Comparison of ENCODE assay signal across 26 mouse cellular contexts in the genomic region with DNA sequence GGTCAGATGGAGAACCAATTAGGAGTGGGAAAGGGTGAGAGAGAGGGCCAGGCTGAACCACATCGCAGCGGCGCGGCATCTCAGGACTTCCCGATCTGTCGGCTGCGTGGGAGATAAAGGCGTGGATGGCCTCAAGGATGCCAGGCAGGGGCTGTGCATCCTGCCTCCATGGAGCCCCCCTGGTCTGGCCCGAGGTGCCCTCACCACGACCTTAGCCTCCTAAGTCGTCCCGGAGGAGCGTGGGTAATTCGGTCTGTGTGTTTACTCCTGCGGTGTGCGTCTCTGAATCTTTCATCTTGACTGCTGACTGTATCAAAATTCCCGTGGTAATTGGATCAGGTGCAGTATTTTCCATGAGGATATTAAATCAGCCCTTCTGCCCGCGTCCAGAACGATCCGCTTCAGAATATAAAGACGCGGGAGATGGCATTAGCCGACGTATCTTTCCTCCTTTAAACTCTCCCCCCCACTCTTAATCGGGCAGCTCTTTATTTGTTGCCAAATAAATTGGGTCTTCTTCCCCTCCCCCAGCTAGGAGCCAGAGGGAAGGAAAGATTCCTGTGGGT. TPM values are rescaled to one million over a fixed set of nuclear protein-coding genes. Genes with fewer than 3 reads are reported as not detected.
DNase-seq lines count a peak whose midpoint lies in the region; ATAC-seq and TF ChIP-seq lines count a peak whose summit lies in the region.
"Had no signal": no experiment of that assay in that cellular context is flagged by ENCODE, and none has a peak within 500 bp of the region (broad histone marks: within the 10 kb centered on the region; RNA-seq: fewer than 3 reads in every experiment).

No protein-coding gene starts in this region.

- H3K4me3 ChIP-seq in kidney, embryonic 15.5 days (replicated peaks): no peak overlapping the region
- H3K4me3 ChIP-seq in hindbrain, embryonic 14.5 days (replicated peaks; ENCODE audit: low read length): no peak overlapping the region
- no peak overlapping the region for H3K4me3 ChIP-seq in midbrain, embryonic 16.5 days (ENCODE audit: low read depth, low read length)
- H3K4me3 ChIP-seq: gastrocnemius, adult 2 months; heart, embryonic 10.5 days; intestine, embryonic 15.5 days; liver, embryonic 13.5 days; megakaryocyte, embryonic 14.5 days had no signal

- no peaks in the 10 kb centered on the region for H3K36me3 ChIP-seq in kidney, embryonic 15.5 days
- H3K36me3 ChIP-seq in hindbrain, embryonic 14.5 days (replicated peaks; ENCODE audit: control insufficient read depth, insufficient read depth): no peaks in the 10 kb centered on the region
- no peaks in the 10 kb centered on the region for H3K36me3 ChIP-seq in midbrain, embryonic 16.5 days (ENCODE audit: control insufficient read depth, insufficient read depth, low read length)
- H3K36me3 ChIP-seq: heart, embryonic 10.5 days; intestine, embryonic 15.5 days; liver, embryonic 13.5 days had no signal

- ATAC-seq in kidney, embryonic 15.5 days (replicated peaks; ENCODE audit: low FRiP score): no peak
- peak; percentile 21; the same call in 1 of the 2 replicates for ATAC-seq in hindbrain, embryonic 14.5 days (ENCODE audit: low FRiP score)
- no peak for ATAC-seq in midbrain, embryonic 16.5 days
- ATAC-seq: forebrain, postnatal 0 days; intestine, embryonic 15.5 days had no signal

- H3K9ac ChIP-seq in kidney, embryonic 15.5 days: no peak overlapping the region
- H3K9ac ChIP-seq in hindbrain, embryonic 14.5 days: no peak overlapping the region
- H3K9ac ChIP-seq in midbrain, embryonic 16.5 days (ENCODE audit: low read depth, low read length): 0 out of 2 replicates have a peak overlapping the region, but pooled peaks have one; percentile 15
- H3K9ac ChIP-seq: forebrain, postnatal 0 days; intestine, embryonic 15.5 days; liver, embryonic 13.5 days; lung, embryonic 14.5 days had no signal

- WGBS in kidney, embryonic 15.5 days: 52% methylated on average over 26 of the region's 26 CpGs
- WGBS in hindbrain, embryonic 14.5 days: 37% methylated on average over 26 of the region's 26 CpGs
- 33% methylated on average over 26 of the region's 26 CpGs for WGBS in midbrain, embryonic 16.5 days

- no peaks in the 10 kb centered on the region; the same call in 1 of the 2 replicates for H3K9me3 ChIP-seq in kidney, embryonic 15.5 days (replicated peaks)
- no peaks in the 10 kb centered on the region for H3K9me3 ChIP-seq in hindbrain, embryonic 14.5 days (ENCODE audit: control insufficient read depth, low read length)
- no peaks in the 10 kb centered on the region for H3K9me3 ChIP-seq in midbrain, embryonic 16.5 days (replicated peaks; ENCODE audit: control insufficient read depth, low read length, poor library complexity, severe bottlenecking)
- H3K9me3 ChIP-seq: heart, embryonic 10.5 days; intestine, embryonic 15.5 days; liver, embryonic 13.5 days had no signal

- peaks cover 8% of the 10 kb centered on the region; the same call in 1 of the 2 replicates for H3K4me1 ChIP-seq in kidney, embryonic 15.5 days
- peaks cover 12% of the 10 kb centered on the region; the same call in 1 of the 2 replicates for H3K4me1 ChIP-seq in hindbrain, embryonic 14.5 days (replicated peaks; ENCODE audit: control insufficient read depth, insufficient read depth, low read length)
- H3K4me1 ChIP-seq in midbrain, embryonic 16.5 days (ENCODE audit: control insufficient read depth, insufficient read depth, low read length): peaks cover 15% of the 10 kb centered on the region; the same call in 1 of the 2 replicates
- H3K4me1 ChIP-seq: intestine, embryonic 15.5 days; liver, embryonic 13.5 days; megakaryocyte, embryonic 14.5 days had no signal

- TF ChIP-seq POLR2A in brain, embryonic 14.5 days (IDR thresholded peaks at IDR 0.05; ENCODE audit: borderline replicate concordance, extremely low read depth, insufficient read depth, insufficient read length, poor library complexity, severe bottlenecking): no peak

- H3K27me3 ChIP-seq in kidney, embryonic 15.5 days: peaks cover 47% of the 10 kb centered on the region
- H3K27me3 ChIP-seq in hindbrain, embryonic 14.5 days (ENCODE audit: control insufficient read depth, insufficient read depth, low read length): no peaks in the 10 kb centered on the region
- no peaks in the 10 kb centered on the region for H3K27me3 ChIP-seq in midbrain, embryonic 16.5 days (ENCODE audit: control insufficient read depth, insufficient read depth, low read depth, low read length)

- TF ChIP-seq CTCF in brain, embryonic 14.5 days (IDR thresholded peaks at IDR 0.05; ENCODE audit: borderline replicate concordance, extremely low read depth, insufficient read depth, insufficient read length): no peak

- no peak overlapping the region for H3K27ac ChIP-seq in kidney, embryonic 15.5 days
- H3K27ac ChIP-seq in hindbrain, embryonic 14.5 days: no peak overlapping the region
- 0 out of 2 replicates have a peak overlapping the region, but pooled peaks have one; percentile 40 for H3K27ac ChIP-seq in midbrain, embryonic 16.5 days (ENCODE audit: low read length)
- H3K27ac ChIP-seq: gastrocnemius, adult 2 months; heart, embryonic 10.5 days; intestine, embryonic 15.5 days; liver, embryonic 13.5 days had no signal

- H3K4me2 ChIP-seq in kidney, embryonic 15.5 days: peak overlapping the region; percentile 24; the same call in 1 of the 2 replicates
- H3K4me2 ChIP-seq in hindbrain, embryonic 14.5 days (replicated peaks): peak overlapping the region; percentile 21; the same call in 1 of the 2 replicates
- peak overlapping the region; percentile 37 for H3K4me2 ChIP-seq in midbrain, embryonic 16.5 days (ENCODE audit: low read length)
- H3K4me2 ChIP-seq: intestine, embryonic 15.5 days; liver, embryonic 13.5 days; lung, embryonic 14.5 days had no signal

- DNase-seq in kidney, adult 8-10 months: no peak
- DNase-seq in brain, embryonic 14.5 days (ENCODE audit: low read depth): peak; percentile 60
- no peak for DNase-seq in hindbrain, embryonic 14.5 days (ENCODE audit: low spot score)
- DNase-seq in frontal cortex, postnatal 36 days (ENCODE audit: low spot score in 2 of 2): no peak
- DNase-seq in ovary, postnatal 14 days (ENCODE audit: low spot score): no peak
- no peak for DNase-seq in B cell, adult 2 months
- DNase-seq: adrenal gland, postnatal 36 days; cerebellum, adult 11 months; cerebellum, adult 9-11 months; forebrain, postnatal 0 days; gastrocnemius, adult 2 months; heart, postnatal 4 days; kidney, adult 9 months; kidney, postnatal 4 days; layer of hippocampus, adult 9-11 months; liver, embryonic 13.5 days; lung, embryonic 14.5 days; lung, postnatal 36 days; thymus, postnatal 36 days had no signal

RNA-seq across cellular contexts. Expression of a gene that starts 12.7 kb away (rescaled TPM):
- polyA plus RNA-seq in kidney, embryonic 15.5 days (2015; fragmentation: Nextera tagmentation; extraction: Ambion mirVana): 3.5 and 4.5 TPM in 2 replicates
- 5.8 and 12.0 TPM in 2 replicates for polyA plus RNA-seq in brain, embryonic 14.5 days (2012; rRNA removed)
- polyA plus RNA-seq in hindbrain, embryonic 14.5 days (2014; fragmentation: Nextera tagmentation; extraction: Ambion mirVana): 4.9 and 6.1 TPM in 2 replicates
- 3.9 and 4.0 TPM in 2 replicates for polyA plus RNA-seq in midbrain, embryonic 16.5 days (2015; fragmentation: Nextera tagmentation; extraction: Ambion mirVana)

RNA-seq across cellular contexts. Expression of a gene that starts 28.6 kb away (rescaled TPM):
- 1.2 and 1.6 TPM in 2 replicates for polyA plus RNA-seq in kidney, embryonic 15.5 days (2015; fragmentation: Nextera tagmentation; extraction: Ambion mirVana)
- 7.2 and 10.0 TPM in 2 replicates for polyA plus RNA-seq in brain, embryonic 14.5 days (2012; rRNA removed)
- polyA plus RNA-seq in hindbrain, embryonic 14.5 days (2014; fragmentation: Nextera tagmentation; extraction: Ambion mirVana): 5.0 and 5.6 TPM in 2 replicates
- polyA plus RNA-seq in midbrain, embryonic 16.5 days (2015; fragmentation: Nextera tagmentation; extraction: Ambion mirVana): 16.4 and 20.9 TPM in 2 replicates
- polyA plus RNA-seq: heart, embryonic 16.5 days; stomach, embryonic 14.5 days had no signal
